Mouse (Mus musculus) megakaryocyte-erythroid progenitor cell, adult 5-6 weeks (primary cell): ENCODE data around the gene Gm16368. TPM values are rescaled to one million over a fixed set of nuclear protein-coding genes. Genes with fewer than 3 reads are reported as not detected.
"Not testable (repeated sequence)": the region's sequence is repeated elsewhere in the genome, so short reads cannot be mapped to it uniquely, and the experiment has no call there.

Source experiments
- ATAC-seq: replicated peaks from 2 replicates; pipeline ENCODE4 v1.8.0; 2016; ENCODE audit warnings: mild to moderate bottlenecking, inconsistent platforms; ENCODE audit not compliant: severe bottlenecking, poor library complexity, low FRiP score, low TSS enrichment
- total RNA-seq, 2 experiments: library from RNA; stranded (forward) in 1 of 2; stranded (reverse) in 1 of 2; fragments of 200-1000, 215-1000 nt in 1 of 2; fragments of >200 nt in 1 of 2; fragmentation: Nextera tagmentation in 1 of 2; gene quantifications; 2 replicates each; pipeline ENCODE4 v1.2.3; 2014 to 2017

The Gm16368 gene
- total RNA-seq (2014; fragmentation: Nextera tagmentation) (not detected in 2 replicates), total RNA-seq (2017) (not detected in 2 replicates)

- not testable (repeated sequence) for ATAC-seq
Observed at GRCm38 (mm10) chr12:88083397-88083796, at the start of gene Gm16368. Gene Gm16368, plus strand, starts transcription at chr12:88083697.

- ATAC-seq = not testable (repeated sequence)
Observed at GRCm38 (mm10) chr12:88039062-88039461, 44.4 kb upstream of the Gm16368 start.

- ATAC-seq = not testable (repeated sequence)
Observed at GRCm38 (mm10) chr12:88039703-88040102, 43.8 kb upstream of the Gm16368 start.

GRCm38 (mm10) chr12:88045226-88045625, 38.3 kb upstream of the Gm16368 start:
- not testable (repeated sequence) for ATAC-seq

Other genes starting within 250 kb of the Gm16368 start
- gene Gm2001, start 241.4 kb upstream of the Gm16368 start, total RNA-seq (2014; fragmentation: Nextera tagmentation) = not detected in 2 replicates
- gene Gm2001, start 241.4 kb upstream of the Gm16368 start, total RNA-seq (2017) = not detected in 2 replicates
- not detected in 2 replicates for gene Gm2016, start 209.6 kb upstream of the Gm16368 start, total RNA-seq (2014; fragmentation: Nextera tagmentation)
- not detected in 2 replicates for gene Gm2016, start 209.6 kb upstream of the Gm16368 start, total RNA-seq (2017)
- not detected in 2 replicates for gene Gm2022, start 188.3 kb upstream of the Gm16368 start, total RNA-seq (2014; fragmentation: Nextera tagmentation)
- not detected in 2 replicates for gene Gm2022, start 188.3 kb upstream of the Gm16368 start, total RNA-seq (2017)
- not detected in 2 replicates for gene Gm2035, start 163.8 kb upstream of the Gm16368 start, total RNA-seq (2014; fragmentation: Nextera tagmentation)
- gene Gm2035, start 163.8 kb upstream of the Gm16368 start, total RNA-seq (2017) = not detected in 2 replicates
- not detected in 2 replicates for gene Gm2042, start 129.6 kb upstream of the Gm16368 start, total RNA-seq (2014; fragmentation: Nextera tagmentation)
- not detected in 2 replicates for gene Gm2042, start 129.6 kb upstream of the Gm16368 start, total RNA-seq (2017)
- not detected in 2 replicates for gene Gm2075, start 71.8 kb upstream of the Gm16368 start, total RNA-seq (2014; fragmentation: Nextera tagmentation)
- not detected in 2 replicates for gene Gm2075, start 71.8 kb upstream of the Gm16368 start, total RNA-seq (2017)
- gene Gm6803, start 64.9 kb upstream of the Gm16368 start, total RNA-seq (2014; fragmentation: Nextera tagmentation) = not detected in 2 replicates
- not detected in 2 replicates for gene Gm6803, start 64.9 kb upstream of the Gm16368 start, total RNA-seq (2017)
- gene Gm2056, start 56.7 kb upstream of the Gm16368 start, total RNA-seq (2014; fragmentation: Nextera tagmentation) = not detected in 2 replicates
- gene Gm2056, start 56.7 kb upstream of the Gm16368 start, total RNA-seq (2017) = not detected in 2 replicates
- not detected in 2 replicates for gene Gm10436, start 98.4 kb downstream of the Gm16368 start, total RNA-seq (2014; fragmentation: Nextera tagmentation)
- not detected in 2 replicates for gene Gm10436, start 98.4 kb downstream of the Gm16368 start, total RNA-seq (2017)
- gene Gm8332, start 166.4 kb downstream of the Gm16368 start, total RNA-seq (2014; fragmentation: Nextera tagmentation) = not detected in 2 replicates
- gene Gm8332, start 166.4 kb downstream of the Gm16368 start, total RNA-seq (2017) = not detected in 2 replicates
- gene Gm5662, start 190.8 kb downstream of the Gm16368 start, total RNA-seq (2014; fragmentation: Nextera tagmentation) = not detected in 2 replicates
- gene Gm5662, start 190.8 kb downstream of the Gm16368 start, total RNA-seq (2017) = not detected in 2 replicates
- not detected in 2 replicates for gene Gm5039, start 240.3 kb downstream of the Gm16368 start, total RNA-seq (2014; fragmentation: Nextera tagmentation)
- gene Gm5039, start 240.3 kb downstream of the Gm16368 start, total RNA-seq (2017) = not detected in 2 replicates